Mouse (Mus musculus) spleen, postnatal 36 days (tissue): ENCODE results near the gene Aagab.

Experiments
- DNase-seq, 2 experiments: peaks; one replicate each; pipeline ENCODE4 v3.0.0; 2022; ENCODE audit warnings: low spot score in 2 of 2, mixed read lengths in 1 of 2

The Aagab gene

DNA sequence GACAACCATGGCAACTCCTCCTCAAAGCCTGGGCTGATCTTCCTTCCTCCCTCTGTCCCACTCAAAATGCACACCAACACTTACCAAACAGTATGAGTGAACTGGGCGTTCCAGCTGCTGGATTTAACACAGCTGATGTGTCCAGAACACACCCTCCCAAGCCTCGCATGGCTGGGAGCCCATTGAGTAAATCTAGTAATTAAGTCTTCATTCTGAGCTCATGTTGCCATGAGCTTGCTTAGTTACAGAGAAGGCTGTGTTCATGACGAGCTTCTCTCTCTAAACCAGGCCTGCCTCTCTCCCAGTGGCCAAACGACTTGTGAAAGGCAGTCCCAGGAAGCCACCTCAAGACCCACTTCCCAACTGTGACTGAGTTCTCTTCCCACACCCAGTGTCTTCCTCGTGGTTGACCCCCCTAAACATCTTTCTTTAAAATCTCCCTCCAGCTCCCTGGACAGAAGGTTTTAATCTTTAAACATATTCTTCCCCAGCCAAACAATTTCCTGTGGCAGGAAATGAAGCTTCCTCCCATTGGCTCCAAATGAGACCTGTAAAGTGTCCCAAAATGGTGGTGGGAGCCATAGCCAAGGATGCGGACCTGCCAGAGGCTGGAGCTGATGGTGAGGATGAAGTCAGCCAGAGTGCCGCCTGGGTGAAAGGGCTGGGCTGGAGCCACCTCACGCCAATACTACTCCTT is 70.5 kb downstream of the Aagab start:
- DNase-seq: no peak

DNA sequence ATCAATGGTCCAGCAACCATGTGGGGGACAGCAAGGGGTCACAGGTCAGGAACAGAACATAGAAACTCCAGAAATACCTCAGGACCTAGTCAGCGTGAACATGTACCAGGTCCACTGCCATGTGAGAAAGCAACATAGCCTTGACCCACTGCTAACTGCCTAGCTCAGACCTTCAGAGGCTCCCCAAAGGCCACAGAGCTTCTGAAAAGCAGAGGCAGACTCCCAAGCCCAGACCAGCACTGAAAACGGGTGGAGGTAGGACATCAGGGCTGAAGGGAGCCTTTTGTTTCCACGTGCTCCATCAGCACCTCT is 71.0 kb downstream of the Aagab start:
- no peak for DNase-seq

DNA sequence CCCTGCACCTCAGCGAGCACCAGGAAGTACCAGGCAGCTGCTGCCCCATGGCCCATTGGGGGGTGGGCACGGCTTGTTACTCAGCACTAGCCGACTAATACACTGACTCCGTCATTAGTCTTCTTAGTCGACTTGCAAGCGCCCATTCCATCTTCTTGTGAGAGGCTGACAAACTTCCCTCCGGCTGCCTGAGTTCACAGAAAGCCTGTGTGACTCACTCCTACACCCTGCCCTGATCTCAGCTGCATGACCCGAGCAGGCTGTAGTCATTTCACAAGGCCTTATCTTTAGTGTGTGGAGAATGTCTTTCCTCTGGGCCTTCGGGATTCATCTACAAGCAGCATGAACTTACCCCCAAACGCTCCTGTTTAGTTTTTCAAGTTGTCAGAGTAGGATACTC is 72.2 kb downstream of the Aagab start:
- no peak for DNase-seq

DNA sequence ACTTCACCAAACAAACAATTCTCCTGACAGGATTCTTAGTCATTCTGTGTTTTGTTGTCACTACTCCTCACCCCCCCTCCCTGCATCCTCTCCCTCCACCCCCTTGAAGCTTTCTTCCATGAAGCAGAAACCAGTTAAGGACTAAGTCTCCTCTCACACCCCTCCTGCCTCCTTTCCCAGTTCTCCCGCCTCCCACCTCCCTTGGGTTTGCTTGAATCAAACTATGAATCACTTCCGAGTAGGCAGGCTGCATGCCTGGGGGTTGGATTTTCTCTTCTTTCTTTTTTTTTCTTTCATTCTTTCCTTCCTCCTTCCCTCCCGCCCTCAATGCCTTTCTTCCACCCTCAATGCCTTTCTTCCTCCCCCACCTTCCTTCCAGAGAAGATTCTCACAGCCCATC is 75.2 kb downstream of the Aagab start:
- no peak for DNase-seq

GRCm38 (mm10) chr9:63678076-63678475 is 75.6 kb downstream of the Aagab start:
- DNase-seq: no peak

- no peak for DNase-seq
Measured at GRCm38 (mm10) chr9:63682301-63682700, 79.8 kb downstream of the Aagab start.

GRCm38 (mm10) chr9:63682943-63683342 is 80.5 kb downstream of the Aagab start:
- DNase-seq: no peak

- no peak for DNase-seq
Measured at GRCm38 (mm10) chr9:63684277-63684676, 81.8 kb downstream of the Aagab start.

GRCm38 (mm10) chr9:63685352-63685751 is 82.9 kb downstream of the Aagab start:
- no peak for DNase-seq

DNA sequence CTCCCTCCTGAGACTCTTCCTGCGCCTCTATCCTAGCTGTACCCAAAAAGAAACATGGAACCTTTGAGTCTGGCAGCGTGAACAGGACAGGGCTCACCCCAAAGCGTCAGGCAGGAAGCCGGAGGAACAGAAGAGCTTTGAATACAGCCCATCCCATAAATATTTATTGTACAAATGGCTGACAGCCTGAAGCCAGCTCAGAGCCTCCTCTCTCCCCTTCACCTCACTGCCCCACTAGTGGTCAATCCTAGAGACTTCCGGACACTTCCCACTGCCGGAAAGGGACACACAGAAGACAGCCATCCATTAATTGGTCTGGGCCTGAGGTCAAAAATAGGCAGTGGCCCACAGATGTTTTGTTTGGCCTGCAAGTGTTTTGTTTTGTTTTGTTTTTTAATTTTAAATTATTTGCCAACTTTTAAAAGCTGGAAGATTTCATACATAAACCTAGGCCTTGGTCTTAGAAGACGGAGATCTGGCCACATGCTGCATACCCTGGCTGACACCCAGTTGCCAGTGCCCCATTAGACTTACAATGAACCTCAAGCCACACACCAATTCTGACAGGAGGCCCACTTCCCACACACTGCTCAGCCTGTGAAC is 85.1 kb downstream of the Aagab start:
- no peak for DNase-seq

GRCm38 (mm10) chr9:63690511-63690910 is 88.1 kb downstream of the Aagab start:
- DNase-seq: no peak

DNA sequence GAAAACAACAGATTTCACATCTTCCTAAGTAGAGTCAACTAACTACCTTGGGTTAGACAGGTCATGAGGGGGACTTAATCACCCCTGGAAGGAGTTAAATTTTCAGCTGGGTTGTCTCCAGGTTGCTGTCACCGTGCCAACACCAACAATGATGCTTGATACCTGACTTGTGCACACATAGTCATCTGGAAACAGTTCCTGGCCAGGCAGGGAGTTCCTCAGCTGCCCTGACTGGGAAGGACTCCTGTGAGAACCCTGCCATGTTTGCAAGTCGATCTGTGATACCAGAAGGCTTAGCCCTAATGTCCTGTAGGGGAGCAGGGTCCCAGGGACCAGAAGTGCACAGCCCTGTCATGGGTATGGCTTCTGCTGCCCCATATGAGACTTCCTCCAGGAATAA is 89.5 kb downstream of the Aagab start:
- no peak for DNase-seq
